Comparison of ENCODE assay signal across 17 mouse cellular contexts in the genomic region with DNA sequence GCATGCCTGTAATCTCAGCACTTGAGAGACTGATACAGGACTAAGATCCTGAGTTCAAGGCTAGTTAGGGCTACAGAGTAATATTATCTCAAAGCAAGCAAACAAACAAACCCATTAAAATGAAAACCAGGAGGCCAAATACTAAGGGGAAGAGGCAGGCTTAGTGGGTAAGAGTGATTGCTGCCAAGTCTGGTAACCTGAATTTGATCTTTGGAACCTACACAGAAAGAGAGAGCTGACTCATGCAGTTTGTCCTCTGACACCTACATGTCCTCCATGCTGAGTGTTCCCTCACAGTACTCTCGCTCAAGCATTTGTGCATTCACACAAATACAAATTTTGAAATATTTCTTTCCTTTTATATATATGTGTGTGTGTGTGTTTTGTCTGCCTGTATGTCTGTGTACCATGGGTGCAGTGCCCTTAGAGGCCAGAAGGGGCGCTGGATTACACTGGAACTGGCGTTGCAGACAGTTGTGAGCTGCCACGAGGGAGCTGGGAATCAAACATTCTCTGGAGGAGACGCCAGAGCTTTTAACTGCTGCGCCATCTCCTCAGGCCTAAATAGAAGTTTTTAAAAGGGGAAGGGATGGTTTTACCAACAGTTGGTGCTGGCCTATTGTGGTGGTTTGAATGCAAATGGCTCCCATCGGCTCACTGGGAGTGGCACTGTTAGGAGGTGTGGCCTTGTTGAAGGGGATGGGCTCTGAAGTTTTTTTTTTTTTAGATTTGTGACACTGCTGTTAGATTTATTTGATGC. TPM values are rescaled to one million over a fixed set of nuclear protein-coding genes. Genes with fewer than 3 reads are reported as not detected.
DNase-seq lines count a peak whose midpoint lies in the region; ATAC-seq and TF ChIP-seq lines count a peak whose summit lies in the region.
"Had no signal": no experiment of that assay in that cellular context is flagged by ENCODE, and none has a peak within 500 bp of the region (broad histone marks: within the 10 kb centered on the region; RNA-seq: fewer than 3 reads in every experiment).

No protein-coding gene starts in this region.

- H3K9me3 ChIP-seq in liver, embryonic 14.5 days (ENCODE audit: control insufficient read depth, low read length) = no peaks in the 10 kb centered on the region
- 0 out of 2 replicates have a peak, but pooled peaks cover 3% of the 10 kb centered on the region for H3K9me3 ChIP-seq in liver, embryonic 12.5 days (replicated peaks)
- H3K9me3 ChIP-seq in ES-Bruce4 (replicated peaks; ENCODE audit: control insufficient read depth, insufficient read depth, low read length, poor library complexity, severe bottlenecking) = no peaks in the 10 kb centered on the region
- H3K9me3 ChIP-seq: embryonic facial prominence, embryonic 13.5 days; heart, embryonic 10.5 days; liver, embryonic 15.5 days had no signal

- TF ChIP-seq EP300 in liver, embryonic 14.5 days (IDR thresholded peaks at IDR 0.05; ENCODE audit: low read depth) = no peak
- no peak for TF ChIP-seq EP300 in ES-Bruce4 (IDR thresholded peaks at IDR 0.05; ENCODE audit: insufficient read depth, low read depth, low read length)

- TF ChIP-seq POLR2A in cerebellum, adult 2 months (IDR thresholded peaks at IDR 0.05; ENCODE audit: borderline replicate concordance, insufficient read depth, low read length) = no peak
- no peak for TF ChIP-seq POLR2A in ES-Bruce4 (IDR thresholded peaks at IDR 0.05; ENCODE audit: insufficient read depth, low read length)
- no peak for TF ChIP-seq POLR2A in brain, embryonic 14.5 days (IDR thresholded peaks at IDR 0.05; ENCODE audit: borderline replicate concordance, extremely low read depth, insufficient read depth, insufficient read length, poor library complexity, severe bottlenecking)

- no peaks in the 10 kb centered on the region for H3K36me3 ChIP-seq in liver, embryonic 14.5 days (replicated peaks; ENCODE audit: control insufficient read depth, insufficient read depth, low read depth)
- no peaks in the 10 kb centered on the region for H3K36me3 ChIP-seq in liver, embryonic 12.5 days
- no peaks in the 10 kb centered on the region for H3K36me3 ChIP-seq in ES-Bruce4 (ENCODE audit: control insufficient read depth, insufficient read depth, low read length, poor library complexity, severe bottlenecking)
- H3K36me3 ChIP-seq: embryonic facial prominence, embryonic 13.5 days; forebrain, embryonic 10.5 days; heart, embryonic 10.5 days; liver, embryonic 15.5 days had no signal

- ATAC-seq in liver, embryonic 14.5 days (ENCODE audit: insufficient read depth) = no peak
- ATAC-seq in liver, embryonic 12.5 days = no peak
- ATAC-seq: midbrain, embryonic 16.5 days had no signal

- no peak overlapping the region for H3K4me2 ChIP-seq in liver, embryonic 14.5 days (ENCODE audit: low read depth)
- H3K4me2 ChIP-seq in liver, embryonic 12.5 days = no peak overlapping the region
- H3K4me2 ChIP-seq: embryonic facial prominence, embryonic 13.5 days; liver, embryonic 15.5 days had no signal

- no peak for DNase-seq in cerebellum, adult 2 months
- no peak for DNase-seq in cerebellum, adult 9-10 months
- DNase-seq in liver, embryonic 14.5 days (ENCODE audit: low read depth in 3 of 3, low spot score in 3 of 3) = no peak
- DNase-seq in brain, embryonic 14.5 days (ENCODE audit: low read depth) = no peak
- DNase-seq in right cerebral cortex, postnatal 36 days (ENCODE audit: low spot score in 2 of 2) = no peak
- DNase-seq in embryo, embryonic 11 days = no peak
- DNase-seq: gastrocnemius, postnatal 25 days; heart, postnatal 14 days; kidney, postnatal 14 days; right cerebral cortex, postnatal 4 days had no signal

- H3K27ac ChIP-seq in cerebellum, adult 2 months (ENCODE audit: insufficient read depth, low read length) = no peak overlapping the region
- no peak overlapping the region for H3K27ac ChIP-seq in liver, embryonic 14.5 days
- no peak overlapping the region for H3K27ac ChIP-seq in liver, embryonic 12.5 days
- 0 out of 2 replicates have a peak overlapping the region, but pooled peaks have one; percentile 27 for H3K27ac ChIP-seq in ES-Bruce4 (ENCODE audit: insufficient read depth, low read length)
- H3K27ac ChIP-seq: embryonic facial prominence, embryonic 13.5 days; forebrain, embryonic 10.5 days; heart, embryonic 10.5 days; liver, embryonic 15.5 days had no signal

- H3K27me3 ChIP-seq in cerebellum, adult 2 months (ENCODE audit: control insufficient read depth, insufficient read depth, low read length) = no peaks in the 10 kb centered on the region
- H3K27me3 ChIP-seq in liver, embryonic 14.5 days (ENCODE audit: control insufficient read depth, insufficient read depth, low read length) = no peaks in the 10 kb centered on the region
- no peaks in the 10 kb centered on the region for H3K27me3 ChIP-seq in liver, embryonic 12.5 days (replicated peaks)
- no peaks in the 10 kb centered on the region for H3K27me3 ChIP-seq in ES-Bruce4 (ENCODE audit: control insufficient read depth, insufficient read depth, low read length, poor library complexity, severe bottlenecking)
- H3K27me3 ChIP-seq: embryonic facial prominence, embryonic 13.5 days; liver, embryonic 15.5 days had no signal

- TF ChIP-seq CTCF in cerebellum, adult 2 months (IDR thresholded peaks at IDR 0.05; ENCODE audit: borderline replicate concordance, insufficient read depth, low read depth, low read length) = peak; percentile 36; the same call in 1 of the 2 replicates
- peak; percentile 62 for TF ChIP-seq CTCF in liver, embryonic 14.5 days (IDR thresholded peaks at IDR 0.05; ENCODE audit: low read depth)
- peak; percentile 67 for TF ChIP-seq CTCF in ES-Bruce4 (IDR thresholded peaks at IDR 0.05; ENCODE audit: low read depth, low read length)
- peak; percentile 21; the same call in 1 of the 2 replicates for TF ChIP-seq CTCF in brain, embryonic 14.5 days (IDR thresholded peaks at IDR 0.05; ENCODE audit: borderline replicate concordance, extremely low read depth, insufficient read depth, insufficient read length)

- no peak overlapping the region for H3K9ac ChIP-seq in liver, embryonic 14.5 days (replicated peaks)
- H3K9ac ChIP-seq in liver, embryonic 12.5 days = no peak overlapping the region
- H3K9ac ChIP-seq in ES-Bruce4 (ENCODE audit: low read depth, poor library complexity, severe bottlenecking) = no peak overlapping the region
- H3K9ac ChIP-seq: embryonic facial prominence, embryonic 13.5 days; liver, embryonic 15.5 days had no signal

- H3K4me1 ChIP-seq in cerebellum, adult 2 months (ENCODE audit: control insufficient read depth, insufficient read depth, low read length) = peaks cover 8% of the 10 kb centered on the region
- no peaks in the 10 kb centered on the region for H3K4me1 ChIP-seq in liver, embryonic 14.5 days (replicated peaks; ENCODE audit: control insufficient read depth in 2 of 2, insufficient read depth in 2 of 2, low read length in 1 of 2)
- H3K4me1 ChIP-seq in liver, embryonic 12.5 days = no peaks in the 10 kb centered on the region
- H3K4me1 ChIP-seq in ES-Bruce4 (ENCODE audit: control insufficient read depth, insufficient read depth, low read length) = no peaks in the 10 kb centered on the region
- H3K4me1 ChIP-seq: heart, embryonic 10.5 days; liver, embryonic 15.5 days had no signal

- 75% methylated on average over 7 of the region's 7 CpGs for WGBS in cerebellum, adult 2 months
- 56% methylated on average over 7 of the region's 7 CpGs for WGBS in liver, embryonic 14.5 days (ENCODE audit: insufficient replicate concordance)
- 57% methylated on average over 7 of the region's 7 CpGs for WGBS in liver, embryonic 12.5 days (ENCODE audit: insufficient replicate concordance)

- H3K4me3 ChIP-seq in cerebellum, adult 2 months (replicated peaks; ENCODE audit: insufficient read depth, low read depth, low read length) = no peak overlapping the region
- no peak overlapping the region for H3K4me3 ChIP-seq in liver, embryonic 14.5 days (ENCODE audit: insufficient read depth in 1 of 2, low read depth in 2 of 2, low read length in 2 of 2)
- H3K4me3 ChIP-seq in liver, embryonic 12.5 days = no peak overlapping the region
- no peak overlapping the region for H3K4me3 ChIP-seq in ES-Bruce4 (ENCODE audit: low read depth, low read length)
- H3K4me3 ChIP-seq: embryonic facial prominence, embryonic 13.5 days; forebrain, embryonic 10.5 days; heart, embryonic 10.5 days; liver, embryonic 15.5 days had no signal

RNA-seq across cellular contexts. Expression of a gene that starts 37.0 kb away (rescaled TPM):
- 38.4 and 40.7 TPM in 2 replicates for polyA plus RNA-seq in cerebellum, adult 2 months (2012; rRNA removed)
- 7.4 and 10.0 TPM in 2 replicates for polyA plus RNA-seq in liver, embryonic 14.5 days (2012; rRNA removed)
- polyA plus RNA-seq in liver, embryonic 14.5 days (2014; fragmentation: Nextera tagmentation; extraction: Ambion mirVana) = 15.0 and 16.9 TPM in 2 replicates
- polyA plus RNA-seq in liver, embryonic 12.5 days (2016; fragmentation: Nextera tagmentation; extraction: Ambion mirVana) = 23.8 and 25.2 TPM in 2 replicates
- 21.5 and 22.1 TPM in 2 replicates for polyA plus RNA-seq in ES-Bruce4 (2011; ENCODE audit: insufficient read depth, insufficient read length, low read depth, missing spikeins)
- polyA plus RNA-seq in brain, embryonic 14.5 days (2012; rRNA removed) = 32.1 and 34.1 TPM in 2 replicates

RNA-seq across cellular contexts. Expression of a gene that starts 44.1 kb away (rescaled TPM):
- 142 and 155 TPM in 2 replicates for polyA plus RNA-seq in cerebellum, adult 2 months (2012; rRNA removed)
- polyA plus RNA-seq in liver, embryonic 14.5 days (2012; rRNA removed) = 0.14 and 0.18 TPM in 2 replicates
- 0.08 and 0.15 TPM in 2 replicates for polyA plus RNA-seq in liver, embryonic 14.5 days (2014; fragmentation: Nextera tagmentation; extraction: Ambion mirVana)
- 0.24 and 0.37 TPM in 2 replicates for polyA plus RNA-seq in liver, embryonic 12.5 days (2016; fragmentation: Nextera tagmentation; extraction: Ambion mirVana)
- polyA plus RNA-seq in ES-Bruce4 (2011; ENCODE audit: insufficient read depth, insufficient read length, low read depth, missing spikeins) = 3.6 and 4.0 TPM in 2 replicates
- 32.1 and 33.4 TPM in 2 replicates for polyA plus RNA-seq in brain, embryonic 14.5 days (2012; rRNA removed)
